Mouse (Mus musculus) liver, embryonic 14.5 days (tissue): ENCODE measurements around the gene Gas2l2. TPM values are rescaled to one million over a fixed set of nuclear protein-coding genes. Genes with fewer than 3 reads are reported as not detected.

ENCODE experiments used
- ATAC-seq: fragments of 200-750 bp; cut with Nextera tagmentation; 2 replicates; pipeline ENCODE4 v1.8.0; 2017; ENCODE audit warnings: moderate number of reproducible peaks, mild to moderate bottlenecking, moderate library complexity; ENCODE audit not compliant: insufficient read depth
- DNase-seq, 3 experiments: peaks; one replicate each; pipeline ENCODE4 v3.0.0-alpha.2; 2012 to 2013; ENCODE audit warnings: low read depth in 3 of 3, low spot score in 3 of 3
- H3K27ac ChIP-seq: fragments of 300-500 bp; sonication (generic); 2 replicates; pipeline ENCODE4 v1.5.1; 2014; ENCODE audit warnings: moderate library complexity, mild to moderate bottlenecking, control low read depth, inconsistent platforms
- H3K27me3 ChIP-seq: fragments of 300-500 bp; sonication (generic); 2 replicates; pipeline ENCODE4 v1.6.1; 2014; ENCODE audit warnings: mild to moderate bottlenecking, low read length, moderate library complexity; ENCODE audit not compliant: control insufficient read depth, insufficient read depth
- H3K36me3 ChIP-seq: fragments of 300-500 bp; sonication (generic); replicated peaks from 2 replicates; pipeline ENCODE4 v1.6.1; 2014; ENCODE audit warnings: low read depth; ENCODE audit not compliant: control insufficient read depth, insufficient read depth
- H3K4me1 ChIP-seq, 2 experiments: fragments of 200-500 bp in 1 of 2; fragments of 300-500 bp in 1 of 2; sonication (generic) in 1 of 2; replicated peaks; 2 replicates each; pipeline ENCODE4 v1.6.1; 2012 to 2014; ENCODE audit warnings: antibody characterized with exemption in 1 of 2, inconsistent platforms in 1 of 2, low read length in 1 of 2; ENCODE audit not compliant: control insufficient read depth in 2 of 2, insufficient read depth in 2 of 2
- H3K4me2 ChIP-seq: fragments of 300-500 bp; sonication (generic); 2 replicates; pipeline ENCODE4 v1.6.1; 2014; ENCODE audit warnings: low read depth, mild to moderate bottlenecking, control low read depth, moderate library complexity
- H3K4me3 ChIP-seq, 2 experiments: fragments of 200-500 bp in 1 of 2; fragments of 300-500 bp in 1 of 2; sonication (generic) in 1 of 2; 2 replicates each; pipeline ENCODE4 v1.5.1; 2012 to 2014; ENCODE audit warnings: low read depth in 2 of 2, low read length in 2 of 2, mild to moderate bottlenecking in 2 of 2, control low read depth in 1 of 2, inconsistent platforms in 1 of 2, moderate library complexity in 1 of 2; ENCODE audit not compliant: insufficient read depth in 1 of 2
- H3K9ac ChIP-seq: fragments of 300-500 bp; sonication (generic); replicated peaks from 2 replicates; pipeline ENCODE4 v1.6.1; 2014; ENCODE audit warnings: mild to moderate bottlenecking, control low read depth, moderate library complexity
- H3K9me3 ChIP-seq: fragments of 300-500 bp; sonication (generic); 2 replicates; pipeline ENCODE4 v1.6.1; 2016; ENCODE audit warnings: low read length, mixed read lengths; ENCODE audit not compliant: control insufficient read depth
- CTCF ChIP-seq: IDR thresholded peaks from 2 replicates; pipeline ENCODE4 v1.5.1; 2016; ENCODE audit warnings: antibody characterized with exemption, low read depth, control low read depth
- EP300 ChIP-seq: IDR thresholded peaks from 2 replicates; pipeline ENCODE4 v1.6.1; 2016; ENCODE audit warnings: antibody characterized with exemption, low read depth
- WGBS: fragments of 180-500 bp; shearing (Covaris S2); extraction: QIAGEN DNeasy Blood & Tissue Kit; methylation state at CpG from one replicate; pipeline ENCODE4 v1.1.7; 2014; ENCODE audit not compliant: insufficient replicate concordance; 5-methylcytosine and 5-hydroxymethylcytosine counted together
- polyA plus RNA-seq, 2 experiments: library from polyadenylated mRNA; depleted of rRNA in 1 of 2; stranded (reverse) in 1 of 2; unstranded in 1 of 2; fragments of >200 nt; fragmentation: Nextera tagmentation in 1 of 2; extraction: Ambion mirVana in 1 of 2; gene quantifications; 2 replicates each; pipeline versions ENCODE4 v1.2.1 to v1.2.3; 2012 to 2014

Gas2l2 gene
- polyA plus RNA-seq, 2 experiments: not detected

DNA sequence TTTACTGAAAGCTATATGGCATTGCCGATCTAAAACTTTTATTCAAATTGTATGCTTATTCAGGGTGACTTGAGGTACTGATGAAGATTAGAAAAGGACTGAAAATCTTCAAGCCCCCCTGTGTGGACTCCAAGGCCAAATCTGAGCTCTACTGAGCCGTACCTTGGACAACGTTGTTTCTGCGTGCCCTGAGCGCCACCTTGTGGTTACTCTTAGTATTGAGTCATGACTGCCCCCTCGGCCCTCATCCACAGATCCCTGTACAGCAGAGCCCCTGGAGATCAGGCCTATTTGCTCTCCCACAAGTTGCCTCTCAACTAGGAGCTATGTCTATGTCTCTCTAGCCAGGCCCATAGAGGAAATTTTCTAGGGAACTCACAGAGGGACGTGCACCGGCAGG, 4.6 kb downstream of the Gas2l2 start:
- TF ChIP-seq EP300 (no peak), CTCF (peak; percentile 96)
- 9% methylated on average over 8 of the region's 8 CpGs for WGBS
- no peak for ATAC-seq

GRCm38 (mm10) chr11:83421305-83421704, 8.0 kb downstream of the Gas2l2 start:
- H3K4me1 ChIP-seq: no peaks in the 10 kb centered on the region
- H3K27ac ChIP-seq: no peak overlapping the region
- no peak for ATAC-seq
- peak in 2 of 3 experiments; percentile 45 to 55 for DNase-seq
- H3K9me3 ChIP-seq: no peaks in the 10 kb centered on the region
- TF ChIP-seq CTCF (no peak), EP300 (no peak)
- H3K4me2 ChIP-seq: no peak overlapping the region
- 3% methylated on average over 9 of the region's 9 CpGs for WGBS
- peaks cover 16% of the 10 kb centered on the region for H3K27me3 ChIP-seq
- no peak overlapping the region for H3K4me3 ChIP-seq
- no peaks in the 10 kb centered on the region for H3K36me3 ChIP-seq
- no peak overlapping the region for H3K9ac ChIP-seq

More for the DNA sequence above, 4.6 kb downstream of the Gas2l2 start:
- H3K27me3 ChIP-seq: peaks cover 12% of the 10 kb centered on the region
- peak in 2 of 3 experiments; percentile 33 to 36 for DNase-seq
- no peak overlapping the region for H3K4me3 ChIP-seq
- H3K4me1 ChIP-seq: no peaks in the 10 kb centered on the region
- no peak overlapping the region for H3K27ac ChIP-seq
- H3K9ac ChIP-seq: no peak overlapping the region
- no peaks in the 10 kb centered on the region for H3K9me3 ChIP-seq
- H3K4me2 ChIP-seq: no peak overlapping the region
- H3K36me3 ChIP-seq: no peaks in the 10 kb centered on the region

GRCm38 (mm10) chr11:83420338-83420737, 8.9 kb downstream of the Gas2l2 start:
- Histone ChIP-seq H3K9ac (no peak overlapping the region), H3K27ac (no peak overlapping the region), H3K4me2 (no peak overlapping the region), H3K9me3 (no peaks in the 10 kb centered on the region), H3K36me3 (no peaks in the 10 kb centered on the region), H3K4me1 (no peaks in the 10 kb centered on the region), H3K4me3 (no peak overlapping the region), H3K27me3 (peaks cover 16% of the 10 kb centered on the region)
- TF ChIP-seq CTCF (peak; percentile 63), EP300 (no peak)
- DNase-seq (no peak), ATAC-seq (no peak)
- 30% methylated on average over 4 of the region's 4 CpGs for WGBS

- TF ChIP-seq EP300: no peak
- TF ChIP-seq CTCF: peak; percentile 37; the same call in 1 of the 2 replicates
- DNase-seq (no peak), ATAC-seq (no peak)
- H3K9me3 ChIP-seq: no peaks in the 10 kb centered on the region
- WGBS: 10% methylated on average over 38 of the region's 38 CpGs
- peaks cover 16% of the 10 kb centered on the region for H3K27me3 ChIP-seq
- H3K27ac ChIP-seq: no peak overlapping the region
- H3K4me1 ChIP-seq: no peaks in the 10 kb centered on the region
- no peak overlapping the region for H3K9ac ChIP-seq
- no peaks in the 10 kb centered on the region for H3K36me3 ChIP-seq
- no peak overlapping the region for H3K4me3 ChIP-seq
- H3K4me2 ChIP-seq: no peak overlapping the region
Observed at GRCm38 (mm10) chr11:83418566-83418965, 10.7 kb downstream of the Gas2l2 start.

DNA sequence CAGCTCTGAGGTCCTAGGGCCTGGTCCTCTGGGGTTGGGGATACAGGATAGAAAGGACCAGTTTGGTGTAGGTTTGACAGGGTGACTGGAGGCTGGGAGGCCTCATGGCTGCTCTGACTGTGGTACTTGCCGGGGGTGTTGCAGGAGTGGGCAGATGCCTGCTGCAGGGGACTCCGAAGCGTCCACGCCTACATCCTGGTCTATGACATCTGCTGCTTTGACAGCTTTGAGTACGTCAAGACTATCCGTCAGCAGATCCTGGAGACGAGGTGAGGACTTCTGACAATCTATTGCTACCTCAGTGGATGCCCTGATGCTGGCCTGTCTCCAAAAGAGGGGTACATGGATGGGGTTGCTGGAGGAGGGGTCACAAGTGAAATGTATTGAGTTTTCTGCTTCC, 11.5 kb downstream of the Gas2l2 start:
- H3K9me3 ChIP-seq: no peaks in the 10 kb centered on the region
- H3K4me1 ChIP-seq: no peaks in the 10 kb centered on the region
- no peak for TF ChIP-seq CTCF
- TF ChIP-seq EP300: no peak
- no peaks in the 10 kb centered on the region for H3K36me3 ChIP-seq
- H3K27ac ChIP-seq: no peak overlapping the region
- no peak overlapping the region for H3K4me3 ChIP-seq
- ATAC-seq (no peak), DNase-seq (no peak)
- H3K4me2 ChIP-seq: no peak overlapping the region
- H3K9ac ChIP-seq: no peak overlapping the region
- peaks cover 16% of the 10 kb centered on the region for H3K27me3 ChIP-seq
- WGBS: 64% methylated on average over 7 of the region's 7 CpGs
